Mouse (Mus musculus) telencephalon, adult 2 months (tissue): Measurements from ENCODE around the gene Enthd1.
"Not testable (repeated sequence)": the region's sequence is repeated elsewhere in the genome, so short reads cannot be mapped to it uniquely, and the experiment has no call there.

ENCODE experiments used
- DNase-seq: peaks from one replicate; pipeline ENCODE4 v3.0.0-alpha.2; 2011; ENCODE audit warnings: low read depth, low spot score

Enthd1 gene

DNA sequence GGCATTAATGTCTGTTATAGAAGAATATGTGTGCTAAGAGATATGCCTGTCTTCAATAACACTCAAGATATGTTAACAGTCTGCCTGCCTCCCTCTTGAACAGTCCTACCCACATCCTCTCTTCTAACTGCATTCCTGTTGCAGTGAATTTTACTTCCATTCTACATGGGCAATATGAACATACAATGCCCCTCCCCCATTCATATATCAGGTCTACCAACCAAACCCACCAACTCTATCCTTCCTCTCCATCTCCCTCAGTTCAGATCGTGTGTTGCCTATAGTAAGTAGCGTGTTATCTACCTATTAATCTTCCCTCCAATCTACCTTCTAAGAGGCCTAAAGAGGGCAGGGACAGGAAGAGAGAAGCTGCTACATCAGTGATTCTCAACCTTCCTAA, 26.9 kb downstream of the Enthd1 start:
- no peak for DNase-seq

DNA sequence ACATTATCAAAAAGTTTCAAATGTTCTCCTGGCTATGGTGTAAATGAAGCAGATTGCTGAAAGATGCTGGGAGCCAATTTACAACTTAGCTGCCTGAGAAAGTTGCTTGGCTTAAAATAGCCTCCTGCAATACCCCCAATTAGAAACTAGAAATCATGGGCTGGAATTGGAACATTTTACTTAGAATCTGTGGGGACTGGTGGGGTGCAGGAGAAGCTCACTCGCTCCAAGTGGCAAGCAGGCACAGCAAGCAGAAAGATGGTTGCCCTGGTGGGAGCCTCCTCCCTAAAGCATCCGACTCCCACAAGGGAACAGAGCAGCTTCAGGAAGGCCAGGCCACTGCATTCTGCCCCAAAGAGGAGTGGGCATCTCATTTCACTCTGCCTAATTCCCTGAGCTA, 28.9 kb downstream of the Enthd1 start:
- DNase-seq, result peak; percentile 83

DNA sequence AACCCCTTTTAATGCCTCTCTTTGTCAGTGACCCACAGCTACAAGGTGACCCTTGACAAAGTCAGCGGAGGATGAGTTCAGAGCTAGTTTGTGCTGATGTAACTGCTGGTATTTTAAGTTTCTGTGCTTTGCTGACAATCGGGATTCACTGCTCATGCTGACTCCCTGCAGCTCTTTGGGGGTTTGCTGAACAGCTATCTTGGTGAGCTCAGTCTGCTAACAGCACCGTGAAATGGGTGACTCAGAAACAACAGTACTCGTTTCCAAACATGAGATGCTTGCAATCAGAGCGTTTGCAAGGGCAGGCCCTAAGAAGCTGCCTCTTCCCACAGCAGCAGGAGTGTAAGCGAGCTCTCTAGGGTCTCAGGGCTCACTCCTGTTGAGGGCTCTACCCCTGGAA, 31.7 kb downstream of the Enthd1 start:
- DNase-seq, result peak; percentile 64

DNA sequence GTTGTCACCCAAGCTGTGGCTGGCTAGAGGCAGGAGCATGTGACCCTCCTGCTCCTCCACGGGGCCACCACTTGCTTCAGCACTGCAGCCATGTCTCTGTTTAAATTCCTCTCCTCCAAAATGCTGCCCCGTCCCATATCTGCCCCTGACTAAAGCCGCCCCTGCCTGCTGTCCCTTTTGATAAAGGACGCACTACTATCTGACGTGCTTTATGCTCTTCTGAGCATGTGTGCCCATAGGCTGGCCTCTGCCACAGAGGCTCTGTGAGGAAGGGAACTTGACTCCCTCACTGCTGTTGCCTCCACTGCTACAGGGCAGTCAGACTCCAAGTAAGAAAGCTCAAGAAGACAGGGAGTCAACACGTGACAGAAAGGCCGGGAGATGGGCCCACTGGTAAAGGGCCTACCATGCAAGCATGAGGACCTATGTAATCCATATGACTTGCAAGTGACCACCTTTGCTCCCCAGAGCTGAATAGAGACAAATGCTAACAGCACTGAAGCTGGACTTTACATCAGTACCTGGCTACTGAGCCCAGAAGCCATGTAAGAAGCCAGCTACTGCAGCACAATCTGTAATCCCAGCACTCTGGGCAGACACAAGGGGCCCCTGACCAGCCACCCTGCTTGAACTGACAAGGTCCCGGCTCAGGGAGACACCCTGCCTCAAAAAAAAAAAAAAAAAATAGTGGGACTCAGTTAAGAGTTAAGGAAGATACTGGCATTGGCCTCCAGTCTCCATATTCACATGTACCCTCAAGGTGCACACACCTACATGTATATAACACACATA, 32.5 kb downstream of the Enthd1 start:
- DNase-seq, result no peak

DNA sequence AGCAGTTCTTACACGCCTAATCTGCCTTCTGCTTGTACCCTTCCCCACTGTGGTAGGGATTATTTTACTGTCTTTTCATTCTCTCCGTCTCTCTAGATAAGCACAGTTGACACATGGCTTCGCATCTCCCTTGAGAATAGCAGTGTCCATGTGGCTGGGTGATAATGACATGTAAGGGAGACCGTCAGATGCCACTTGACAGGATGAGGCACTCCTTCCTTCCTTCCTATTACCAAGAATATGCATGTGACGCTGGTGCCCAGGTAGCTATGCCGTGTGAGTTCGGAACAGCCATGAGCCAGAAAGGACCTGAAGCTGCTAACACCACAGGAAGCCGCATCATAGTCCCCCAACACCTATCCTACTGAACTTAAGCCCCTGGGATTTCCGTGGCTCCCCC, 33.9 kb downstream of the Enthd1 start:
- no peak for DNase-seq

DNA sequence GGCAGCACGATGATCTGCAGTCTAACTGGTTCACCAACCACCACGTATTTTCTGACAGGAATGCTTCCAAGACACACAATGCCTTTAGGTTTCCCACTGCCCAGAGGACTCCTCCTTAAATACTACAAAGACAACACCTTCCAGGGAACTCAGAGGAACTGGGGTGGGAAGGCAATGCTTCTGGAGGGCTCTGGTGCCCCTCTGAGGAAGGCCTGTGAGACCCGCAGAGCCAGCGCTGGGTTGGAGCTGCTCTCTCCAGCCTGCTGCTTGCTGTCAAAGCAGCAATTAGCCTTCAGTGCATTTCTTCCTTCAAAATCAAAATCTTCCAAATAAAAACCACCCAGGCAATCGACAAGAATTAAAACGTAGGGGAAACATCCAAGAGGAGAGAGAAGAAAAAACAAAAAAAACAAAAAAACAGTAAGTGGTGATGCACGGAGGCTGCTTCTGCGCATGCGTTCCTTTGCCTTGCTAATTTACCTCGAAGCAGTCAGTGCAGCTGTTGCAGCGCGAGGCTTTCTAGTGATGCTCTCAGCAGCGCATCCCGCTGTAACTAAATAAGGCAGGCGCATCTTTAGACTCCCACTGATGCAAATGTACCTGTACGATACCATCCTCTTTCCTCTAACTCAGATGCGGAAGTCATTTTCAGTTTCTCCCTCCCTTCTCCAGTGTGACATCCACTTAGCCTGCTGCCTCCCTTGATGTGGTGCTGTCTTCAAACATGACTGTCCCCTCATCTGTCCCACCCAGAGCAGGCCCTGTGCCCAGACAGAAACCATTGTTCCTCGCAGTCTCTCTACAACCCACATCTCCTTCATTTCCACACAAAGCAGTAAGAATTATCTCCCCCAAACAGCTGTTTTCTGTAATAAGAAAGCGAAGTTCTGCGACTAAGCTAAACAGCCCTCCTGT, 34.7 kb downstream of the Enthd1 start:
- peak; percentile 71 for DNase-seq

DNA sequence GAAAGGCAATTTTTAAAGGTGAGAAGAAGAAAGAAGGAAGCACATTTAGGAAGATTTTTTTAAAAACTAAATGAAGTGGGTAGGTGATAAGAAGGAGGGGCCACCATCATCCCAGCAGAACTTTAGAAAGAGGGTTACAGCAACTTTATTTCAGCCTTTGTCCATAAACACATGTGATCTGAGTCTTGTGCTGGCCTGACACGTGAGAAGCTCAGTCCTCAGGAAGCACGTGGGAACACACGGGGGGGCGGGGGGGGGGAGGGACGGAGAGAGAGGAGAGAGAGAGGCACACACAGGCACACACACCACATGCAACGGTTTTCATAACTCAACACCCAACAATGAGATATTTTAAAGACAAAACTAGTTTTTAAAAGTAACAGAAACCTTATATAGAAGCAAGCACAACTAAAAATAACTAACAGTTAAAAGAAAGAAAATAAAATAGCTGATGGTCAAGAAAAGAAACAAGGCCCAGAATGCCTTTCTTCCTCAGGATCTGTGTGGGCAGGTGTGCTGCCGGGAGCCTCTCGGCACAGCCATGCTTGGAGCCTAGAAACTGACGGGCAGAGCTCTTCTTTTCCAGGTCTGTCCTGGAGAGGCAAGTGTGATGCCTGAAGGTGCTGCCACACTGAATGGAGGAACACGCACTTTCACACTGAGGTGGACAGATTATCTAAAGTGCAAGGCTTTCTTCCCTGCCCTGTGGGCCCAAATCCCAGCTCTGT, 43.1 kb downstream of the Enthd1 start:
- DNase-seq, result no peak

DNA sequence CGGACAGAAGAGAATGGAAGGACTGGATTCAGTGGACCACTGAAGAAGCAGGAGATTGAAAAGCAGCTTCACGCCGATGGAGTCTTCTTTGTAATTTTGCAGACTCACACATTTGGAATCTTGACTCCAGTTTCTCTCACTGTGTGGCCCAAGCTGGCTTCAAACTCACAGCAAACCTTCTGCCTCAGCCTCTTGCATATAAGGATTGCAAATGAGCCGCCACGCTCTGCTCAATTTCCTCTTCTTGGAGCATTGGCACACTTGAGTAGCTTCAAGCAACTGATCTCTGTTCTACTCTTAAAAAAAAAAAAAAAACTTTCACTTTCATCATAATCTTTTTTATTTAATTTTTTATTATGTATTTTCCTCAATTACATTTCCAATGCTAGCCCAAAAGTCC, 45.0 kb downstream of the Enthd1 start:
- no peak for DNase-seq

DNA sequence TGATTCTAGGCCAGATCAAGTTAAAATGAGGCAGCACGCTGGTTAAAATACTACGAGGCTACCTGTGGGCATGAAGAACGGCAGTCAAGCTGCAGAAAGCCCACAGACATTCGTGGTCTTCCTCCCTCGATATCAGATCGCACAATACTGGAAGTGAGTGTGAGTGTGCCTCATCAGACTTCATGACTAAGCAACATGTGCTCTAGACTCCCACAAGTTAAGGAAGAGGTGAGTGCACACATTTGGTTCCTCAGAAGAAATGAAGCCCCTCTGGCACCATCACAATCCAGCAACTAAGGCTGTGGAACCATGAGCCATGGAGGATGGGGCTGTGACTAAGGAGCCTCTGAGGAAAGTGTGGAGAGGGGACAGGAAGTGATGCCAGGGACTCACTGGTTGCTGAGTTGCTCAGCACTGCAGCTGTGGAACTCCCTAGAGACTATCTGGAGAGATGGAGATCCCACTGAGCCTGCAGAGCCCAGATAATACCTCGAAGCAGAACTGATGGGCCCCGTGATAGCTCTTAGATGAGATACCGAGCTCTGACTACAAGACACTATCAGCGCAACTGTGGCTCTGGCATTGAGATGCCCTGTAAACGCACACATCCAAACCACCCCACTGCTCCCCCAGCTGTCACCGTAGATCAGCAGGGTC, 46.3 kb downstream of the Enthd1 start:
- DNase-seq, result no peak

DNA sequence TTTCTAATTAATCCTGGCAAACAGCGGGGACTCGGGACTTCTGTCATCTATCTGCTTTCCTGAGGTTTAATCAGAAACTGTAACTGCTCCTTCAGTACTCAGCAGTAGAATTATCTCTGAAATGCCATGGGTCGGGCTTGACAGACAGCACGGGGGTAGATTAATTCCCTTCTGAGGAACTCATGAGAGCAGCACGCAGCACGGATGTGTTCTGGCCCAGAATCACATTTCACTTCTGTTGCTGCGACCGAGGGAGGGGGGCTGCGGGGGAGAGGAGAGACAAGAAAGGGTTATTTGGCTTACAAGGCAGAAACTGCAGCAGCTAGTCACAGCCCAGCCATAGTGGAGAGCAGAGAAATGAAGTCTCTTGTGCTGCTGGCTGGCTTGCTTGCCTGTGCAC, 47.0 kb downstream of the Enthd1 start:
- no peak for DNase-seq

DNA sequence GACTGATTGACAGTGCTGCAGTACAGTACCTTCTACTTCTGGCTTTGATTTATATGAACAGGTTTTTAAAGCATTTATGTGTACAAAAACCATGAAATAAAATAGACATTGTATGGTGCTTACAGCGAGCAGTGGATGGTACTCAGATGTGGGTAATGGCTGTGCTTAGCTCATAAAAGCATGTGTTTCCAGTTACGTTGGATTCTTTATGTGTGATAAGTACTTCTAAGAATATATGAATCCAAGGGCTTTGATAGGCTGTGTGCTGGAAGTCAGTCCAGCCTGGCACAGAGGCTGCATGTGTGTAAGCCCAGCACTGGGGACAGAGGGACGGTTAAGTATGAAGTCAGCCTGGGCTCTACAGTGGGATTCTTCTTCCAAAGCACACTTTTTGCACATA, 48.4 kb downstream of the Enthd1 start:
- no peak for DNase-seq

DNA sequence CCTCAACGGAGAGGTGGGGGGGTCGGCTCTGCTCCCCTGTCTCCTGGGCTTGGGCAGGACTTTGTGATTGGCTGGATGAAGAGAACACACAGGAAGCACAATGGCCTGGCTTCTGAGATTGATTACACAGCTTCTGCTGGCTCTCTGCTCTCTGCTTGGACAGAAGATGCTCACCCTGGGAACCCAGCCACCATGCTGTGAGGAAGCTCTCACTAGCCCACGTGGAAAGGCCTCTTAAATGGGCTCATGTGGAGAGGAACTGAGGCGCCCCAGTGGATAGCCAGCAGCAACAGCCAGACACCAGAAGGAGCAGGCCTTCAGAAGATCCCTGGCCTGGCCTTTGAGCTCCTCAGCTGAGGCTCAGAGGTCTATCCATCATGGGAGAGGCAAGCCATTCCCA, 59.9 kb downstream of the Enthd1 start:
- DNase-seq, result no peak

DNA sequence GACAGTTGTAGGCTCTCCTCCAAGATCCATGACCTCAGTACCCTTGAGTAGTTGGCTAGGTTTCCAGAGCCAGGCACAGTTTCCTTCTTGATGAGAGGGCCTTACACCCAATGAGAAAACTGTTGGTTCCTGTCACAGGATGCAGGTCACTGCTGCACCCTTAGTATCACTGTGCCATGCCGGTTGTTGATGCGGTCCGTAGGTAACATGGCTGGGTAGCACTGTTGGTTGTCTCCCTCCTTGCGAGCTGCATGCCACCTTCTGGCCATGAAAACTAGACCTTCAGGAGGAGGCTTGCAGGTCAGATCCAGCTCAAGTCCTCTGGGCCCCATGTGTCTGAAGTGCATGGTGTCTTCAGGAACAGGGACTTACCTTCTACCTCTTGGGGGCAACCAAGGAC, 61.8 kb downstream of the Enthd1 start:
- not testable (repeated sequence) for DNase-seq

DNA sequence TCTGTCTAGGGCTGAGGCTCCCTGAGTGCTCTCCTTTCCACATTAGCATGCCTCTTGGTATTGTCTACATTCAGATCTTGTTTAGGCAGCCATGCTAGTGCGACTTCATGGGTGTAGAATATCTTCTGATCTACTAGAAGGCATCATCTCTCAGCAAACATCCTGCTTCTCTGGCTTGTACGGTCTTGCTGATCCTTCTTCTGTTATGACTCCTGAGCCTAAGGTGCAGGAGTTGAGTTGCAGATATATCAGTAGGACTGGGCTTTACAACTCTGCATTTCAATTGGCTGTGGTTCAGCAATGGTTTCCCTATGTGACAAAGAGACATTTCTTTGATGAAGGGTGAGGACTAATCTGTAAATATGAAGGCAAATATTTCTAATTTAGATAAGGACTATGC, 62.2 kb downstream of the Enthd1 start:
- DNase-seq, result no peak

DNA sequence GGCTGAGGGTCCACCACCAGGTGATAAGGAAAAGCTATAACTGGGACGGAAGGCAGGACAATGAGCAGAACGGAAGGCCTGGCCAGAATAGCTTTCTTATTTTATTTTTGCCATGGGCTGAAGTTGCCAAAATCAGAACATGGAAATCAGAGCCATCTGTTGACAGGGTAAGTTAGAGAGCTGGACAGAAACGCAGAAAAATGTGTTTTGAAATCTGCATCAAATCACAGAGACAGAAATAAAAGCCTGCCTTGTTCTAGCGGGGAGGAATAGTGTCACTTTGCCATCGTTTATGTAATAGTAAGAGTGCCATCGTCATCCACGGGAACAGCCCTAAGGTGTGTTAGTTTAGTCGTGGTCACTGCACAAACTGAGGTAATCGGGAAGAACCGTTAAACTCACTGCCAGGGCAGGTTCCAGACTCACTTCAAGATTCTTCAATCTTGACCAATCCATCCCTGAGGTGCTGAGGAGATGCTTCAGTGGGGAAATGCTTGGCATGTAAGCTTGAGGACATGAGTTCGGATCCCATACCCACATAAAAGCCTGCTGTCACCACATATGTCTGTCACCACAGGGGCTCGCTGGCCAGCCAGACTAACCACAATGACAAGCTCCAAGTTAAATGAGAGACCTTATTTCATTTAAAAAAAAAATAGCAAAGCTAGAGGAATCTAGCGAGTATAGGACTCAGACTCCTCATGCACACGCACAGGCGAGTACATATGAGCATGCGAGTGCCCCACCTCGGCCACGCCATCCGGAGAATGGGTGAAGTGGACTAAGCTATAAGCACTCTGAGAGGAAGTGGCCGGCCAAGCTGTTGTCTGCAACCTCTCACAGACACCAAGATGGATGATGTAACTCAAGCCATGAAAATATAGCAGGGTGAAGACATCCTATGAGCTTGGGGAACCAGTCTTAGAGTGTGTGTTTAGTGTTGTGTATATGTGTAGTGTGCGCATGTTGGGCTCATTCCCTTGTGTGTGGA, 63.6 kb downstream of the Enthd1 start:
- peak; percentile 73 for DNase-seq

DNA sequence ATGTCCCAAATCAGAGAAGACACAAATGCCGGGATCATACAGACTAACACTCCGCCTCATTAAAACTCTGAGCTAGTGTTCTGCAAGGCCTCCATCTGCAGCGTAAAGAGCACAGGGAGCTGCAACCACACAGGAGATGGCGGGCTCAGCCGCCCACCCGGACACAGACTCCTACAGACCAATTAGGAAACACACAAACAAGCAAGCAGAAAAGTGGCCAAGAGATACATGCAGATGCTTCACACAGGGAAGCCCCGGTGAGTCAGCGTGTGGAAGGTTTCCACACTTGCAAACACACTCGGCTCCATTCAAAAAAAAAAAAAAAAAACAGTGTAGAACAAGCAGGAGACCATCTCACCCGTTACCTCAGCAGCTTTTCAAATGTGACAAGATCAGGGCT, 64.5 kb downstream of the Enthd1 start:
- DNase-seq, result no peak

DNA sequence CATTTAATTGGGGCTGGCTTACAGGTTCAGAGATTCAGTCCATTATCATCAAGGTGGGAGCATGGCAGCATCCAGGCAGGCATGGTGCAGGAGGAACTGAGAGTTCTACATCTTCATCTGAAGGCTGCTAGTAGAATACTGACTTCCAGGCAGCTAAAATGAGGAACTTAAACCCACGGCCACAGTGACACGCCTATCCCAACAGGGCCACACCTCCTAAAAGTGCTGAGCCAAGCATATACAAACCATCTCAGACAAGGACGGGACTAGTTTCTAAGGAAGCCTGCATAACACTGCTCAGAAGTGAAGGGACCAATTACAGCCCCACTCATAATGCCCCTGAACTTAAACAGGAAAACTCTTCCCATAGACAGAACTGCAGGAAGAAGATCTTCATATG, 67.2 kb downstream of the Enthd1 start:
- DNase-seq, result not testable (repeated sequence)

DNA sequence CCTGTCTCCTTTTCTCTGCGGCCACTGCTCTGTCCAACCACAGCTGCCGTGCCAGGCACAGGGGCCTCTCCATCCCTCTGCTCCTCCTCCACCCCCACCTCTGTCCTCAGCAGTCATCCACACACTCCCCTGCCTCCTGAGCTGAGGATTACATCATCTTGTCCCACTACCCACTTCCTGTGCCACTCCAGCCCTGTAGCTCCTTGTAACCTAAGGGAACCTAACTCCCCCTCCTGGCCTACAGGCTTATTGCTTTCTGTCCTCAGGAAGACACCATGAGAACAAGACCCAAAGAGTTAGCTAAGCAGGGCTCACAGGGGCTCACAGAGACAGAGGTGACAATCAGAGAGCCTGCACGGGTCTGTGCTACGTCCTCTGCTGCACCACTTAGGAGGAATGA, 73.5 kb downstream of the Enthd1 start:
- no peak for DNase-seq

DNA sequence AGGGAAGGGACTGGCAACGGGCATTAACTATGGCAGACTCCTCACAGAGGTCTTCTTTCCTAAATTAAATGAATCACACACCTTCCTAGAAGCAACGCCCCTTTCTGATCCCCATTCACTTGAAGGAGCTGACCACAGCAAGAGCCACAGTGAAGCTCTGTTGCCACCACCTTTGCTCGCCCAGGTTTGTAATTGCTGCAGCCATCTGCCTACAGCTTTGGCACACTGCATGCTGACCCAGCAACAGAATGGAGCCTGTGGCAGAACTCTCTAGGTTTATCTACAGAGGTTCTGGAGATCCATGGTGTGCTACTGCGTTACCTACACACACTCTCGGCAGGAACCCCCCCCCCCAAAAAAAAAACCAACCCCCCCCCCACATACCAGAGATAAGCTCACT, 74.8 kb downstream of the Enthd1 start:
- no peak for DNase-seq

DNA sequence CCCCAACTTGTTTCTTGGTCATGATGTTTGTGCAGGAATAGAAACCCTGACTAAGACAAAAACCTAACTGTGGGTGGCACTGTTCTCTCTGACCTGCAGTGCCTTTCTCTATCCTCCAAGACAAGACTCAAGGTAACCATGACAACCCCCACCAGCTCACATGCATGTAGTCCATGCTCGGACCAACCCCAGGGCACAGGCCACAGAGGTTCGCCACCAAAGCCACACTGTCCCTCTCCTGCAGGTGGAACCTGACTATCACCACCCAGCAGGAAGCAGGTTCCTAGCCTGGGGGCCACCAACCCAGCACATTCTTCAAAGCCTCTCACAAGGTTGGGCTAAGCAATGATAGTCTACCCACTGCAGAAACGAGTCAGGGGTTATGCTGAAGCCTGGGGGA, 76.3 kb downstream of the Enthd1 start:
- no peak for DNase-seq

DNA sequence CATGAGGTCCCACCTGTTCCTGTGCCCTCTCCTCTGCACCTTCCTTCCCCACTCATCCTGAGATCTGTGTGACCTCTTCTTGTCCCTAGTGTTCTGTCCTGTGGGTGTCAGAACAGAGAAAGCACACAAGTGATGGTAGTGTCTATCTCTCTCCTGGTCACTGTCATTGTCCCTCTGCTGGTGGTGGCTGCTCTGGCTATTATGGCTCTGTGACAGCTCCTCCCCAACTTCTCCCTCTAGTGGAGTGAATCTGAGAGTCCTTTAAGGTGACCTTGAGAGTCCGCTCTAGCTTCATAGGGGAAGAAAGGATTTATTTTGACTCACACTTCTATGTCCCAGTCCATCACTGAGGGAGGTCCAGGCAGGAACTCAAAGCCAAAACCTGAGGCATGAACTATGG, 79.4 kb downstream of the Enthd1 start:
- DNase-seq, result no peak
